Mouse (Mus musculus) brain, embryonic 18.5 days (tissue): Measurements from ENCODE around the gene Kcna10.

Experiments used
- DNase-seq: peaks from one replicate; pipeline ENCODE4 v3.0.0-alpha.2; 2012; ENCODE audit warnings: low read depth, low spot score

Kcna10 gene

GRCm38 (mm10) chr3:107201310-107202180 lies 18.7 kb downstream of the Kcna10 start:
- DNase-seq, result no peak

- DNase-seq, result no peak
These were observed 21.6 kb downstream of the Kcna10 start for GRCm38 (mm10) chr3:107204413-107204812.

- no peak for DNase-seq
These were observed 22.3 kb downstream of the Kcna10 start for GRCm38 (mm10) chr3:107205170-107205569.

GRCm38 (mm10) chr3:107205994-107206393 lies 23.1 kb downstream of the Kcna10 start:
- no peak for DNase-seq

GRCm38 (mm10) chr3:107206490-107207150 lies 23.8 kb downstream of the Kcna10 start:
- no peak for DNase-seq

GRCm38 (mm10) chr3:107207625-107208253 lies 24.9 kb downstream of the Kcna10 start:
- no peak for DNase-seq

- DNase-seq, result no peak
These were observed 31.8 kb downstream of the Kcna10 start for GRCm38 (mm10) chr3:107214606-107215005.

- DNase-seq, result no peak
These were observed 33.7 kb downstream of the Kcna10 start for GRCm38 (mm10) chr3:107216400-107217100.

GRCm38 (mm10) chr3:107217101-107217480 lies 34.2 kb downstream of the Kcna10 start:
- no peak for DNase-seq

- no peak for DNase-seq
These were observed 35.7 kb downstream of the Kcna10 start for GRCm38 (mm10) chr3:107218572-107218971.

GRCm38 (mm10) chr3:107221608-107222007 lies 38.8 kb downstream of the Kcna10 start, which contains the start of gene Cym:
TSS of gene Cym (minus strand) at chr3:107221732.
- no peak for DNase-seq

GRCm38 (mm10) chr3:107223230-107223629 lies 40.4 kb downstream of the Kcna10 start:
- no peak for DNase-seq

- no peak for DNase-seq
These were observed 43.0 kb downstream of the Kcna10 start for GRCm38 (mm10) chr3:107225820-107226219.

- DNase-seq, result no peak
These were observed 46.4 kb downstream of the Kcna10 start for GRCm38 (mm10) chr3:107229221-107229620.

GRCm38 (mm10) chr3:107229822-107230221 lies 47.0 kb downstream of the Kcna10 start:
- DNase-seq, result no peak

GRCm38 (mm10) chr3:107230527-107230926 lies 47.7 kb downstream of the Kcna10 start, which contains the start of gene A630076J17Rik:
TSS of gene A630076J17Rik (plus strand) at chr3:107230614.
- DNase-seq, result no peak

- no peak for DNase-seq
These were observed 48.3 kb downstream of the Kcna10 start for GRCm38 (mm10) chr3:107231202-107231601.

- peak; percentile 68 for DNase-seq
These were observed 50.5 kb downstream of the Kcna10 start for GRCm38 (mm10) chr3:107233351-107233813.

- no peak for DNase-seq
These were observed 51.1 kb downstream of the Kcna10 start for GRCm38 (mm10) chr3:107233945-107234344.

GRCm38 (mm10) chr3:107238051-107238450 lies 55.2 kb downstream of the Kcna10 start:
- no peak for DNase-seq

- no peak for DNase-seq
These were observed 55.7 kb downstream of the Kcna10 start for GRCm38 (mm10) chr3:107238471-107238980.
